Mouse (Mus musculus): ENCODE data around the gene Rassf7.

GRCm38 (mm10) chr7:141220377-141220776 is 4.7 kb downstream of the Rassf7 start:
- no peak for TF ChIP-seq CTCF (IDR thresholded peaks at IDR 0.05; ENCODE audit: low read depth, low read length)
- no peak for TF ChIP-seq POLR2A (IDR thresholded peaks at IDR 0.05; ENCODE audit: extremely low read depth, insufficient read depth, low read length)

Measured in liver, adult 2 months (tissue).